Comparison of ENCODE assay signal across 27 mouse cellular contexts in the genomic region with DNA sequence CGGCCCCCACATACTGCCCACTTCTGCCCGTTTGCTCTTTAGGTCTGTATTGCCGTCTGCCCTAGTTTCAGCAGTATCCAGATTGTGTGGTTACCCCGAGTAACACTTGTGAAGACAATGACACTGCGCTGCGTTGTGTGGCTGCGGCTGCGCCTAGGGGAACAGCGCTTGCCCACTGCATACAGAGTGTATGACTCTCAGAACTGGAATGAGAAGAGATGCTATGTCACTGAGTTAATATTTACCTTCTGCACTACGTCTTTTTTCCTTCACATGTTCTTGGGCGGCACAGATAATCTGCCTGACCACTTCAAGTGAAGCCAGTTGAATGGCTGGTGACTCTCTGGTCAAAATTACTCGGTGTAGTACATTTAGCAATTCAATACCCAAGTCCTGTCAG. TPM values are rescaled to one million over a fixed set of nuclear protein-coding genes. Genes with fewer than 3 reads are reported as not detected.
A peak's percentile ranks its signal among the peaks of the same experiment; 100 is the strongest.
DNase-seq lines count a peak whose midpoint lies in the region; ATAC-seq and TF ChIP-seq lines count a peak whose summit lies in the region.
"Had no signal": no experiment of that assay in that cellular context is flagged by ENCODE, and none has a peak within 500 bp of the region (broad histone marks: within the 10 kb centered on the region; RNA-seq: fewer than 3 reads in every experiment).

No protein-coding gene starts in this region.

- CTCF ChIA-PET in Patski (lab: Charles Lee): no interaction called here

- no peaks in the 10 kb centered on the region for H3K27me3 ChIP-seq in Patski
- no peaks in the 10 kb centered on the region for H3K27me3 ChIP-seq in stomach, embryonic 14.5 days (ENCODE audit: control insufficient read depth, insufficient read depth, low read length)
- no peaks in the 10 kb centered on the region for H3K27me3 ChIP-seq in forebrain, embryonic 16.5 days (replicated peaks; ENCODE audit: control insufficient read depth, insufficient read depth, low read length)
- H3K27me3 ChIP-seq: embryonic facial prominence, embryonic 12.5 days; heart, embryonic 12.5 days; liver, embryonic 12.5 days; neural tube, embryonic 12.5 days had no signal

- no peak overlapping the region for H3K27ac ChIP-seq in stomach, embryonic 14.5 days (ENCODE audit: low read length)
- H3K27ac ChIP-seq in forebrain, embryonic 16.5 days (ENCODE audit: low read length): no peak overlapping the region
- H3K27ac ChIP-seq: embryonic facial prominence, embryonic 12.5 days; heart, adult 2 months; hindbrain, embryonic 14.5 days; left cerebral cortex, adult 2 months; neural tube, embryonic 12.5 days had no signal

- peak; percentile 34; the same call in 1 of the 2 replicates for ATAC-seq in frontal cortex, adult (ENCODE audit: low TSS enrichment)
- ATAC-seq in Patski: peak; percentile 71
- peak; percentile 56; the same call in 1 of the 2 replicates for ATAC-seq in stomach, embryonic 14.5 days (ENCODE audit: insufficient number of reproducible peaks, insufficient read depth, low FRiP score, low read depth)
- ATAC-seq in forebrain, embryonic 16.5 days: no peak
- ATAC-seq: forebrain, embryonic 14.5 days; liver, embryonic 12.5 days; liver, postnatal 0 days; midbrain, embryonic 16.5 days had no signal

- H3K36me3 ChIP-seq in stomach, embryonic 14.5 days (ENCODE audit: control insufficient read depth, insufficient read depth, low read length): peaks cover 12% of the 10 kb centered on the region
- H3K36me3 ChIP-seq in forebrain, embryonic 16.5 days (ENCODE audit: control insufficient read depth, insufficient read depth): no peaks in the 10 kb centered on the region; the same call in 1 of the 2 replicates

- H3K9ac ChIP-seq in stomach, embryonic 14.5 days (replicated peaks; ENCODE audit: low read depth, low read length): no peak overlapping the region
- no peak overlapping the region for H3K9ac ChIP-seq in forebrain, embryonic 16.5 days (replicated peaks; ENCODE audit: low read depth, low read length)
- H3K9ac ChIP-seq: embryonic facial prominence, embryonic 12.5 days; heart, embryonic 12.5 days; hindbrain, embryonic 14.5 days; liver, embryonic 12.5 days; liver, postnatal 0 days; neural tube, embryonic 12.5 days had no signal

- no peak overlapping the region for H3K4me2 ChIP-seq in stomach, embryonic 14.5 days (replicated peaks; ENCODE audit: low read depth, low read length)
- no peak overlapping the region for H3K4me2 ChIP-seq in forebrain, embryonic 16.5 days (ENCODE audit: low read length)
- H3K4me2 ChIP-seq: embryonic facial prominence, embryonic 12.5 days; heart, embryonic 12.5 days; hindbrain, embryonic 14.5 days; liver, embryonic 12.5 days; midbrain, embryonic 11.5 days; neural tube, embryonic 12.5 days had no signal

- H3K4me3 ChIP-seq in stomach, embryonic 14.5 days (ENCODE audit: low read depth, low read length): no peak overlapping the region
- H3K4me3 ChIP-seq in forebrain, embryonic 16.5 days (replicated peaks; ENCODE audit: low read length): no peak overlapping the region
- H3K4me3 ChIP-seq: embryonic facial prominence, embryonic 12.5 days; heart, adult 2 months; heart, embryonic 12.5 days; left cerebral cortex, adult 2 months; liver, embryonic 12.5 days; neural tube, embryonic 12.5 days had no signal

- in situ Hi-C loops in Patski (cut with MboI; ENCODE audit: low pct_unique_long_range_greater_than_20kb): no loop called here

- 85% methylated on average over 12 of the region's 12 CpGs for WGBS in stomach, embryonic 14.5 days
- WGBS in forebrain, embryonic 16.5 days: 93% methylated on average over 12 of the region's 12 CpGs

- TF ChIP-seq CTCF in Patski (IDR thresholded peaks at IDR 0.05): no peak

- H3K9me3 ChIP-seq in stomach, embryonic 14.5 days (ENCODE audit: control insufficient read depth, low read depth, low read length): no peaks in the 10 kb centered on the region
- H3K9me3 ChIP-seq in forebrain, embryonic 16.5 days (ENCODE audit: control insufficient read depth, low read length): no peaks in the 10 kb centered on the region
- H3K9me3 ChIP-seq: embryonic facial prominence, embryonic 12.5 days; heart, embryonic 12.5 days; liver, embryonic 12.5 days; neural tube, embryonic 12.5 days had no signal

- H3K4me1 ChIP-seq in stomach, embryonic 14.5 days (ENCODE audit: control insufficient read depth, insufficient read depth, low read length): no peaks in the 10 kb centered on the region
- no peaks in the 10 kb centered on the region for H3K4me1 ChIP-seq in forebrain, embryonic 16.5 days (replicated peaks; ENCODE audit: control insufficient read depth, insufficient read depth, low read length)
- H3K4me1 ChIP-seq: embryonic facial prominence, embryonic 12.5 days; heart, embryonic 12.5 days; neural tube, embryonic 12.5 days had no signal

- DNase-seq in frontal cortex, postnatal 25 days (ENCODE audit: low spot score in 2 of 2): no peak
- peak; percentile 15 for DNase-seq in lung, postnatal 25 days (ENCODE audit: low spot score)
- DNase-seq in lung, adult 18-20 months: no peak
- DNase-seq in Patski (ENCODE audit: low read depth, low spot score): no peak
- DNase-seq: adrenal gland, adult 2 months; adrenal gland, postnatal 36 days; cerebellum, adult 2 months; cerebellum, postnatal 14 days; heart, adult 2 months; heart, postnatal 4 days; kidney, adult 11 months; kidney, postnatal 14 days; liver, postnatal 0 days; right cerebral cortex, adult 18-20 months; thymus, adult 18-20 months had no signal

- POLR2A ChIA-PET in Patski (lab: Charles Lee): no interaction called here

RNA-seq across cellular contexts. Expression of a gene that starts 59.3 kb away (rescaled TPM):
- 57.6 TPM for polyA plus RNA-seq in Patski (2021)
- 52.3 and 55.1 TPM in 2 replicates for polyA plus RNA-seq in stomach, embryonic 14.5 days (2014; fragmentation: Nextera tagmentation; extraction: Ambion mirVana)
- polyA plus RNA-seq in forebrain, embryonic 16.5 days (2015; fragmentation: Nextera tagmentation; extraction: Ambion mirVana): 39.4 and 41.7 TPM in 2 replicates
